Mouse (Mus musculus): Measurements from ENCODE around the gene Sgo2a.
"Not testable (repeated sequence)": the region's sequence is repeated elsewhere in the genome, so short reads cannot be mapped to it uniquely, and the experiment has no call there.

GRCm38 (mm10) chr1:58037306-58037705 is 41.5 kb downstream of the Sgo2a start:
- TF ChIP-seq CTCF, POLR2A (IDR thresholded peaks at IDR 0.05; ENCODE audit: extremely low read depth, insufficient read depth, low read length): not testable (repeated sequence)

Measured in cortical plate, adult 2 months (tissue).